Mouse (Mus musculus) CD4-positive, CD25-positive, alpha-beta regulatory T cell, adult 9 weeks (primary cell): ENCODE measurements around the gene Ankrd33b. TPM values are rescaled to one million over a fixed set of nuclear protein-coding genes. Genes with fewer than 3 reads are reported as not detected.

Experiments
- polyA plus RNA-seq: library from polyadenylated mRNA; unstranded; fragments of 100-300 nt; shearing (Covaris generic); gene quantifications from one replicate; pipeline ENCODE4 v1.2.1, GENCODE M21; 2017

The Ankrd33b gene
- not detected for polyA plus RNA-seq

DNA sequence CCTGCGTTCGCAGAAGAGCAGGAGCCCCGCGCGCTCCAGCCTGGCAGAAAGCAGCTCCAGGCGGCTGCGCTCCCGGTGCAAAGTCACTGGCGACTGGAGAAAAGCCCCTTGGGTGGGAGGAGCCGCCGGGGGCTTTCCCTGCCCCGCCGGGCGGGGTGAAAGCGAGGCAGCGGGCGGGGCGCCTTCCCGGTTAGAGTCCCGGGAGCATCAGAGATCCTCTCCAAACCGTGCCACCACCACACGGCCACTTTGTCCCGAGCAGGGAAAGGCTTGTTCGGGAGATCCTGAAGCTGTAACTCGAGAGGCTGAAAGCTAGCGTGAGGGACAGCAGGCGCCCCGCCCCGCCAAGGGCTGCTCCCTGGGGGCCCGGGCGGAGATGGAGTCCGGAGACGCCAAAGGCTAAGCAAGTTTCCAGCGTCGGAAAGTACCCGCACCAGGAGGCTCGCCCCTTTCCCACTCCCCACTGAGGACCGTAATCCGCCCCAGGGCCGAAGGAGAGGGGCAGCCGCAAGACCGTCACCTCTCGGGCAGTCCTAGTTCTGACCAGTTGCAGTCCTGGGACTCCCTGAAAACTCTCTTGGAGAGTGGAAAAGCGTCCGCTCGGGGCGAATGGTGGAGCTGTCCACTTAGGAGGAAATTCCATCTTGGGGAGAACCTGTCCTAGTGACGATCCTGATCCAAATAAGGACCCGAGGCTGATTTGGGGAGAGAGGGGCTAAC lies at the start of gene Ankrd33b:
Gene Ankrd33b, minus strand, starts transcription at position 246 of the 720 bp plus-strand sequence.

Other genes starting within 250 kb of the Ankrd33b start
- 37.0 TPM for gene Dap, start 143.4 kb downstream of the Ankrd33b start, polyA plus RNA-seq
- gene Ropn1l, start 86.0 kb upstream of the Ankrd33b start, polyA plus RNA-seq = 0.38 TPM
- 11.1 TPM for gene March6, start 163.3 kb upstream of the Ankrd33b start, polyA plus RNA-seq
- 0.47 TPM for gene Cmbl, start 197.7 kb upstream of the Ankrd33b start, polyA plus RNA-seq
- 386 TPM for gene Cct5, start 234.1 kb upstream of the Ankrd33b start, polyA plus RNA-seq
- gene Fam173b, start 234.1 kb upstream of the Ankrd33b start, polyA plus RNA-seq = 14.5 TPM